Mouse (Mus musculus) ES-E14 (cell line): ENCODE measurements around the gene Zcrb1.

Source experiments
- CHD2 ChIP-seq: IDR thresholded peaks from 2 replicates; pipeline ENCODE4 v1.6.1; 2014; ENCODE audit warnings: mild to moderate bottlenecking, low read depth, low read length, inconsistent platforms
- HCFC1 ChIP-seq: IDR thresholded peaks from 2 replicates; pipeline ENCODE4 v1.6.1; 2012; ENCODE audit warnings: low read length, inconsistent platforms, borderline replicate concordance; ENCODE audit not compliant: insufficient read depth
- ZNF384 ChIP-seq: IDR thresholded peaks from 2 replicates; pipeline ENCODE4 v1.6.1; 2012; ENCODE audit warnings: low read depth, low read length, inconsistent platforms

DNA sequence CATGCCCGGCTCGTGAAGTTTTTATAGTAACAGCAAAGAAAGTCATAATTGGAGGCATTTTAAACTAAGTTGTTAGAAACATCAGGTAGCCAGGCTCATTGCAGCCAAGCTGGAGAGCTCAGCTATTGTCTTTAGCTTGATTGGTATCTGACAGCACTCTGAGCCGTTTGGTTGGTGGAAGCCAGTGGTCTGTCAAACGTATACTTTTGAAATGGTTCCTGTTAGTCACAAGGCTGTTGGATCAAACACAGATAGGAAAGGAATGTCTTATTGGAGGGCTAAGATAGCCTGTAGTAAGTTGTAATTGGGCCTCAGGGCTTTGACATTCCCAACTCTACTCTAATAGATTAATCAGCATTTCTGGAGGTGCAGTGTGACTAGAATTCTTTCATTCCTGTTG, 3.3 kb upstream of the Zcrb1 start:
- TF ChIP-seq HCFC1 = no peak
- no peak for TF ChIP-seq CHD2
- TF ChIP-seq ZNF384 = no peak
